Mouse (Mus musculus): ENCODE results near the gene Pofut1. TPM values are rescaled to one million over a fixed set of nuclear protein-coding genes. Genes with fewer than 3 reads are reported as not detected.

Pofut1 gene
- total RNA-seq, 2 experiments from 2014 or later, result 19.2 to 22.5 TPM

Other genes starting within 250 kb of the Pofut1 start
- gene Pdrg1, start 226.1 kb upstream of the Pofut1 start, total RNA-seq (2021), result 10 to 100 TPM; 74.9 to 81.3 TPM
- not detected for gene Xkr7, start 209.7 kb upstream of the Pofut1 start, total RNA-seq (2021)
- 10 to 100 TPM; 26.9 to 29.1 TPM for gene Ccm2l, start 175.6 kb upstream of the Pofut1 start, total RNA-seq (2021)
- gene Hck, start 133.1 kb upstream of the Pofut1 start, total RNA-seq (2021), result 1 to 10 TPM; 1.0 to 1.2 TPM
- 10 to 100 TPM; 66.4 to 69.6 TPM for gene Tm9sf4, start 80.2 kb upstream of the Pofut1 start, total RNA-seq (2021)
- 1 to 10 TPM; 3.0 to 3.2 TPM for gene Tspyl3, start 16.1 kb upstream of the Pofut1 start, total RNA-seq (2021)
- gene Plagl2, start 107 bp upstream of the Pofut1 start, total RNA-seq (2021), result 1 to 10 TPM; 5.7 to 7.8 TPM
- gene Kif3b, start 49.9 kb downstream of the Pofut1 start, total RNA-seq (2021), result 10 to 100 TPM; 11.3 to 12.9 TPM
- gene Asxl1, start 104.3 kb downstream of the Pofut1 start, total RNA-seq (2021), result 10 to 100 TPM; 27.5 to 30.3 TPM

All from heart, postnatal 10 days (tissue).